Mouse (Mus musculus) natural killer cell, adult 2 months (primary cell): ENCODE measurements around the gene Atp11a.

Experiments
- DNase-seq, 2 experiments: peaks; one replicate each; pipeline ENCODE4 v3.0.0; 2022; ENCODE audit warnings: low spot score in 2 of 2

Gene Atp11a

GRCm38 (mm10) chr8:12872983-12873356 lies 116.2 kb downstream of the Atp11a start:
- no peak for DNase-seq

DNA sequence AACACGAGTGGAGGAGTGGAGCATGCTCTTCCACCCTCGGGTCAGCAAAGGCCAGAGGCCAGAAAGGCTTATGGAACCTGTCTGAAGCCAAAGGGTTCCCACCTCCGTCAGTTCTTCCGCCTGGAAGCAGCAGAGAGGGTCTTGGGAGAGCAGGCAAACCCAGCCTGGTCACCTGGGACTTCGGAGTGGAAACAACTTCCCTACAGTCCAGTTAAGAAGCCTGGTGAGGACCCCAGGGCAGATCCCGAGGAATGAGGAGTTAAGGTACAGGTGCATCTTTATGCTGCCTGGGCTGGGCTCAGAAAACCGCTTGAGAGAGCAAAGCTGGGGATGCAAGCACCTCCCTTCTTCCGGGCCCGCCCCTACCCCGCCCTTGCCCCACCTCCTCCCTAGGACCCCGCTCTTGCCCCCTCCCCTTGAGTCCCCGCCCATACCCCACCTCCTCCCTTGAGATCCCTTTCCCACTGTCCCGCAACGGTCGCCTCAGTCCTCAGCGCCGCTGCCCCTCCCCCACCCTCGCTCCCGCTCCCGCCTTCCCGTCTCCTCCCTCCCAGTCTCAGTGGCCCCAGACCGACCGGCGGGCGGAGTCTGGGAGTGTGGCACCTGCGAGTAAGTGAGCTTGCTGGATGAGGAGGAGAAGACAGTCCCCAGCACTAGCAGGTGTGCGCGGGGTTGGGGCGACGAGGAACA lies 116.7 kb downstream of the Atp11a start, which contains the start of gene Mcf2l:
TSS of gene Mcf2l (plus strand) at position 450 of the 690 bp plus-strand sequence.
- DNase-seq, result no peak

GRCm38 (mm10) chr8:12874194-12874791 lies 117.5 kb downstream of the Atp11a start:
- no peak for DNase-seq

DNA sequence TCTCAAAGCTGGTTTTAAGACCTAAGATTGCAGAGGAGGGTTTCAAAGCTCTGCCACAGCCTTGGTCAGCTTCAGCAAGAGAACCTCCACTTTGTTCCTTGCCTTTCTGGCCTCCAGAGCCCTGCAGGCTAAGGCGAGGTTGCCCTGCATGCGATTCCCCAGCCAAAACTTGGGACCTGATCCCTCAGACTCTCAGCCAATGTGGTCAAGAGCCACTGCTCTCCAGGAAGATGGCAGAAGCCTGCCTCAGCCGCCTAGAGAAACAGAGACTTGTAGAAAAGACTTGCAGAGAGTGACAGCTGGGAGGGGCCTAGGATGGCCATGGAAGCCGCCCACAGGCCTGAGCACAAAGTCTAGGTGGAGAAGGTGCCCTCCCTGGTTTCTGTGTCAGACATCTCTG lies 118.2 kb downstream of the Atp11a start:
- no peak for DNase-seq

- DNase-seq, result no peak
Measured at GRCm38 (mm10) chr8:12877126-12877525, 120.3 kb downstream of the Atp11a start.

DNA sequence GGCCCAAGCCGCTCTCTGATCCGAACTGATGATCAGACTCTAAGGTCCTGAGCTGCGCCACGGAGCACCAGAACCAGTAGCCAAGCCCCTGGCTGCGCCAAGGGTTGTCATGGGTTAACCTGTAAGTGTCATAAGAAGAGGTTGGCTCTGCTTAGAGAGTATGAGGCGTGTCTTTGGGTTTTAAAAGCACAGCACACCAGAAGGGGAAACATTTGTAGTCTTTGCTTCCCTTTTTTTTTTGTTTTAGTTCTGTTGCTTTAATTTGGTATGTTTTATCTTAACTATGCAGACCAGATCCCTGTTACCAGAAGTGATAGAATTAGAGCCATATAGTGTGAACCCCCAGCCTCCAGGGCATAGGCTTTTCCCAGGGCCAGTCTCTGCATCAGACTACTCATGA lies 123.3 kb downstream of the Atp11a start:
- DNase-seq, result no peak

DNA sequence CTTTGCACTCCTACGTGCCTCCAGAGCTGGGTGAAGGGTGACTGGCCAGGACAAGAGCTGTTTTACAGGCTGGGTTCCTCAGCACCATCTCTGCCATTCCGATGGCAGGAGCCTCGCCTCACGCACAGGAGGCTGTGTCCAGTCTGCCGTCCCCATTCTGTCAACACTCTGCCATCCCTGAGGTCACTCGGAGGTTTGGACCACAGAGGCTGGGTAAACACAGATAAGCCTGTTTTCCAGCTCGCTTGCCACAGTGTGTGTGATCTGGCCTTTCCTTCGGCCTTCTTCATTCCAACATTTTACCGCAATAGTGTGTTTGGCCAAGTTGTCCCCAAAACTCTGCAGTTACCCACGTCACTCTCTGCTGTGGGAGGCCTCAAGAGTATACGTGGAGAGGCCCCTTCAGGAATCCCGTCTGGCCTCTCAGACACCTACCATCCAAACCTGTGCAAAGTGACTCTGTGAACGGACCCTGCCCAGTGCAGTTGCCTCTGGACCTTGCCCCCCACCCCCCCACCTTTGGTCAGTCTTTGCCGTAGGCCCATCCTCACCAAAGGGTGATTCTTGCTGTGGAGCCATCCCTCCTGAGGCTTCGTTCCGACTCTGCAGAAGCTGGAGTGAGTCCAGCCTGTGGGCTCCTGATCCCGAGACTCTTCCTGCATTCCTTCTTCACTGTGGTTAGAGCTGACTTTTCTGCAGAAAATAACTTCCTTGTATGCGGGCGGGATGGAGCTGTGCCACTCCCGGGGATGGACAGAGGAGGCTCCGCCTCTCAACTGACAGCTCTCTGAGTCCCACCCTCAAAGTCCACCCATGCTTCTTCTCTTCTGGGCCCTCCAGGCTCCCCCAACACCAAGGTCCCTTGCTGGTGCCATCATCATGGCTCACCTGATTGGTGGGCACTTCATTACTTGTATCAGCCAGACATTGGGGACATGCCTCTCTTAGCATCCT lies 126.5 kb downstream of the Atp11a start:
- DNase-seq, result no peak

DNA sequence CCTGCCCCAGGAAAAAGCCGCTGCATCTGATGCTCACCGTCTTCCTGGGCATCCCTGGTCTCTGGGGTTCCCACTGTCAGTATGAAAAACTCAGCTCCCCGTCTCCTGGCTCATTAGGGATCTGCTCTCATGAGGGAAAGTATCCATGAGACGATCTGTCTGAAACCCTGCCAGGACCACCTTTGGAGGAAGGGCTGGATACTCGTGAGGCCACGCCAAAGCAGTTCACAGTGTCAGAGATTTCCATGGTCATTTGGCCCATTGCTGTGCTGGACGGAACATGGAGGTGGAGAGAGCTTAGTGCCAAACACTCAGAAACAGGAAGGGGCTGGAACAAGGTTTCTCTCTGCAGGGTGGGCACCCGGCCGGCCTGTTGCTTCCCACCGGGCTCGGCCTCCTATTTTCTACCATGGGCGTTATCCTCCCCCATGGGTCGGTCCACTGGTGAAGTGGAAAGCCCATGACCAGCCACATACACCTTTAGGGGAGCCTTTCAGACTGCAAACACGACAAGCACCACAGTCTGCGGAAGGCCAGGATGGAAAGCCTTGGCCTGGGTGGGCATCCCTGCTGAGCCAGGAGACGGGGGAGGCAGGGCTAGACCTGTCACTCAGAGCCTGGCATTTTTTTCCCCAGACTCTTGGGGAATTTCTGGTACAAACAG lies 131.1 kb downstream of the Atp11a start:
- no peak for DNase-seq

DNA sequence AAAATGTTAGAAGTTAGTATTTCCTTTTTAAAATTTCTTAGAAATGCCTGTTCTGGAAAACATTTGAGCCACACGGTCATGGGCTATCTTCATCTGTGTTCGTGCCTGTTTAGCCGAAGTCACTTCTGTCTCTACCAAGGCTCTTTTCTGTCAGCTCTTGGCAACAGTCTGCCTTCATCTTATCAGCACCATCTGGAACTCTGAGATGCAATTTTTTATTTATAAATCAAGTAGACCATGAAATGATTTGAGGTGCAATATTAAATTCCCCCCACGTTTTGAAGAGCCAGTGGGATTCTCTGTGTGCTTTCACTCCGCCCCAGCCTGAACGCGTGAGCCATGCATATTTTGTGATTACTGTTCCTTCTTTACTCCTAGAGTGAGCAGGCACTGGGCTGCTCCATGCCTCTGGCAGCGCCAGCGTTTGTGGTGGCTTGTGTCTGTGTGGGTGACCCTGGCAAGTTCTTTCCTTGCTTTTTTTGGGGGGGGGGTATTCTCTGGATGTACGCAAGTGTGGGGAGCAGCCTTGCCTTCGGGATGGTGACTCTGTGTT lies 132.3 kb downstream of the Atp11a start:
- no peak for DNase-seq

- no peak for DNase-seq
Measured at GRCm38 (mm10) chr8:12892882-12893446, 136.2 kb downstream of the Atp11a start.

- DNase-seq, result no peak
Measured at GRCm38 (mm10) chr8:12893797-12894578, 137.2 kb downstream of the Atp11a start.

GRCm38 (mm10) chr8:12894783-12895534 lies 138.1 kb downstream of the Atp11a start:
- DNase-seq, result no peak

DNA sequence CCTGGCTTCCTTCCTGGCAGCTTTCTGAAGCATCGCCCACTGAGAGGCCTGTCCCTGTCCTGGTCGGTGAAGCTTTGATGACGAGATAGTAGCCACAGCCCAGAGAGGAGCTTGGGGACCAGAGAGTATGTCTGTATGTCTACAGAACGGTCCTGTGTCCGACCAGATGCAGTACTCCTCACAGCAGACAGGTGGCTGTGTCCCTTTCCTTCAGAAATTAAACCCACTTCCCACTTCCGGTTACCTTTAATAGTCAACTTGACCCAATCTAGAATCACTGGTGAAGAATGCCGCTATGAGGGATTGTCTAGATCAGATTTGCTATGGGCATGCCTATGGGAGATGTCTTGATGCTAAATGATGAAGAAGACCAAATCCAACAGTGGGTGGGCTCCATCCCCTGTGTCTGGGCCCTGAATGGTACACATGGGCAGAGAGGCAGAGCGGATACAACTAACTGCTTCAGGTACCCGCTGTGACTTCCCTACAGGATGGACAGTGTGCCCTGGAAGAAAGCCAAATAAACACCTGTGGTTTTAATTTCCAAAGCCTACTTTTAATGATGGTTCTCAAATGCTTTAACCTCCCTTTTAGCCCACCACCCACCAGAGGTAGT lies 138.8 kb downstream of the Atp11a start:
- no peak for DNase-seq

GRCm38 (mm10) chr8:12896494-12897373 lies 139.9 kb downstream of the Atp11a start:
- DNase-seq, result no peak

GRCm38 (mm10) chr8:12897815-12898214 lies 141.0 kb downstream of the Atp11a start:
- no peak for DNase-seq

GRCm38 (mm10) chr8:12903790-12904415 lies 147.1 kb downstream of the Atp11a start:
- DNase-seq, result no peak

DNA sequence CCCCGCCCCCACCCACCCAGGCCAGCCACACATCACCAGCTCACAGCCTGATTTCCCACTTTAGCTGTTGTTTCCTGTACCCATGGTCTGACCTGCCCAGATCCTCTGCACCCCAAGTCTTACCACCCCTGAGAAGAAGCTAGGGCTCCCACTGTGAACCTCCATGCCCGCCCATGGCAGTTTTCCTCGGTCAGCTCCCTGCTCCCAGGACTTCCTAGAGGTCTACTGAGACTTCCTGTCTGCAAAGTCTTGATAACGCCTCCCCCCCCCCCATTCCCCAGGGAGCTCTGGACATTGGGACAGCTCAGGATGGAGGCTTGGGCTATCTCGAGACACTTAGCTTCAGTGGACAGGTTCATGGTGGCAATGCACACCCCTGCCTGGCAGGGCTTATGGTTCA lies 148.3 kb downstream of the Atp11a start:
- DNase-seq, result no peak
